Mouse (Mus musculus): ENCODE results near the gene Nup133.

DNA sequence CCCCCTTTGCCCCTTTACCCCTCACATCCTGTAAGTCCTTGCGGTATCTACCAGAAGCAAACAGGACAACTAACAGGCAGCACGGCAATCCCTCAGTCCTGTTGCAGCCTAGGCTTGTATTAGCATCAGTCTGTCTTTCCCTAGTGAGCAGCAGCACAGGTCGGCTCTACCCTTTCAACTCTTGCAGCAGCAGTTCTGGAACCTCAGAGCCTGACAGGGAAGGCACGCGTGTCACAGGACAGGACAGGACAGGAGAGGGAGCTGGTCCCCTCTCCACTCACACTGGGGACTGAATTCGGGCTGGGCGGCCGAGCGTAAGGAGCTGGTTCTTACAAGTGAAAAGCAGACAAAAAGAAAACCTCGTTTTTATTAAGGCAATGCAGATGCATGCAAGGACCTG, 52.3 kb downstream of the Nup133 start:
- TF ChIP-seq POLR2A (IDR thresholded peaks at IDR 0.05; ENCODE audit: borderline replicate concordance, low read depth, low read length) = no peak
- no peak for TF ChIP-seq CTCF (IDR thresholded peaks at IDR 0.05; ENCODE audit: low read depth, low read length)

Measured in bone marrow macrophage, adult 2 months (primary cell).